Mouse (Mus musculus): ENCODE data around the gene Yipf3.

Yipf3 gene

GRCm38 (mm10) chr17:46244579-46244978 lies 3.3 kb upstream of the Yipf3 start:
- no peak for TF ChIP-seq GATA4 (IDR thresholded peaks at IDR 0.05; ENCODE audit: insufficient replicate concordance, low read length)

GRCm38 (mm10) chr17:46248189-46248522 lies 276 bp downstream of the Yipf3 start:
- TF ChIP-seq GATA4 (IDR thresholded peaks at IDR 0.05; ENCODE audit: insufficient replicate concordance, low read length): no peak

GRCm38 (mm10) chr17:46251174-46251573 lies 3.3 kb downstream of the Yipf3 start:
- TF ChIP-seq GATA4 (IDR thresholded peaks at IDR 0.05; ENCODE audit: insufficient replicate concordance, low read length): no peak

GRCm38 (mm10) chr17:46252571-46253451 lies 4.9 kb downstream of the Yipf3 start:
- TF ChIP-seq GATA4 (IDR thresholded peaks at IDR 0.05; ENCODE audit: insufficient replicate concordance, low read length): no peak

- no peak for TF ChIP-seq GATA4 (IDR thresholded peaks at IDR 0.05; ENCODE audit: insufficient replicate concordance, low read length)
Observed at GRCm38 (mm10) chr17:46253452-46254084, 5.7 kb downstream of the Yipf3 start, which contains the start of gene Lrrc73. TSS of gene Lrrc73 (plus strand) at chr17:46253531.

- TF ChIP-seq GATA4 (IDR thresholded peaks at IDR 0.05; ENCODE audit: insufficient replicate concordance, low read length): no peak
Observed at GRCm38 (mm10) chr17:46254106-46254505, 6.2 kb downstream of the Yipf3 start.

GRCm38 (mm10) chr17:46255147-46255546 lies 7.3 kb downstream of the Yipf3 start:
- no peak for TF ChIP-seq GATA4 (IDR thresholded peaks at IDR 0.05; ENCODE audit: insufficient replicate concordance, low read length)

- TF ChIP-seq GATA4 (IDR thresholded peaks at IDR 0.05; ENCODE audit: insufficient replicate concordance, low read length): no peak
Observed at GRCm38 (mm10) chr17:46258279-46259053, 10.6 kb downstream of the Yipf3 start.

- TF ChIP-seq GATA4 (IDR thresholded peaks at IDR 0.05; ENCODE audit: insufficient replicate concordance, low read length): no peak
Observed at GRCm38 (mm10) chr17:46259675-46260074, 11.8 kb downstream of the Yipf3 start.

- no peak for TF ChIP-seq GATA4 (IDR thresholded peaks at IDR 0.05; ENCODE audit: insufficient replicate concordance, low read length)
Observed at GRCm38 (mm10) chr17:46262201-46262694, 14.4 kb downstream of the Yipf3 start.

- TF ChIP-seq GATA4 (IDR thresholded peaks at IDR 0.05; ENCODE audit: insufficient replicate concordance, low read length): no peak
Observed at GRCm38 (mm10) chr17:46265502-46265901, 17.6 kb downstream of the Yipf3 start.

- TF ChIP-seq GATA4 (IDR thresholded peaks at IDR 0.05; ENCODE audit: insufficient replicate concordance, low read length): no peak
Observed at GRCm38 (mm10) chr17:46265918-46266618, 18.2 kb downstream of the Yipf3 start.

- no peak for TF ChIP-seq GATA4 (IDR thresholded peaks at IDR 0.05; ENCODE audit: insufficient replicate concordance, low read length)
Observed at GRCm38 (mm10) chr17:46266986-46267385, 19.1 kb downstream of the Yipf3 start.

GRCm38 (mm10) chr17:46267511-46267910 lies 19.6 kb downstream of the Yipf3 start:
- no peak for TF ChIP-seq GATA4 (IDR thresholded peaks at IDR 0.05; ENCODE audit: insufficient replicate concordance, low read length)
